Mouse (Mus musculus): ENCODE results near the gene CT030661.1.
A peak's percentile ranks its signal among the peaks of the same experiment; 100 is the strongest.
"Not testable (repeated sequence)": the region's sequence is repeated elsewhere in the genome, so short reads cannot be mapped to it uniquely, and the experiment has no call there.

Gene CT030661.1

DNA sequence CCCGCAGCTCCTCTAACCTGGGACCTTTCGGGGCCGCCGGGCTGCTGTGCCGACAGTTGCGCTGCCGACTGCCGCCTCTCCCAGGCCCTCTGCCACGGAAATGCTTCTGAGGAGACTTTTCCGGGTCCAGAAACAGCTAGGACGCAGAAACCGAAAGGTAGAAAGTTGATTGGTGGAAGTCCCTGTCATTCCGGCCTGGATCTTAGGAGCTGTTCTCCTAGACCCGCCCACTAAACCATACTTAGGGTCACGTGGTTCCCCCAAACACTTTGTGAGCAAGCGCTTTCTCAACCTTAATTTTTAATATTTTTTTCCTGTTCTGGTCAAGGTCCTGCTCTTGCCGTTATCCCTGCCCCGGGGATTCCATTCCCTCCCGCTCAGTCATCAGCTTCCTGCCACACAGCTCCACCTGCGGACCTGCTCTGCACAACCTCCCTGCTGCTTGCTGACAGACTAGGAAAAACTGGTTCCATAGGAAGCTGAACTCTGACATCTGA is at the start of gene CT030661.1:
CT030661.1 (minus strand) TSS at position 108 of the 497 bp plus-strand sequence.
- DNase-seq (ENCODE audit: low spot score): peak; percentile 98

DNA sequence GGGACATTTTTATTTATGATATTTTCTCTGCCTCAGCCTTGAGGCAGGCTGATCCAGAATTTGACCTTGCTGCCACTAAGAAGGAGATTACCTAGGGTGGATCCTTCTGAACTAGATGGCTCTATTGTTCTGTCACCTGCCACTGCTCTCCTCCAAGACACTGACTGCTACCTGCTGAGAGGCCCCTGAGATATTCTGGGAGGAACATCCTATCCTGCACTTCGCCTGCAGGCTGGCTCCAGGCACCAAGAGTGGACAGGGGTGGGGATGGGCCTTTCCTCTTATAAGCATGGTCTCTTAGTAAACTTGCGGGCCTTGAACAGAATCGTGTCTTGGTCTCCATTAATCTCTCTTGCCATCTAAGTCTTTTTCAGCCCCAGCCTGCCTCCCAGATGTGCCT is 49.3 kb upstream of the CT030661.1 start:
- DNase-seq (ENCODE audit: low spot score): no peak

DNA sequence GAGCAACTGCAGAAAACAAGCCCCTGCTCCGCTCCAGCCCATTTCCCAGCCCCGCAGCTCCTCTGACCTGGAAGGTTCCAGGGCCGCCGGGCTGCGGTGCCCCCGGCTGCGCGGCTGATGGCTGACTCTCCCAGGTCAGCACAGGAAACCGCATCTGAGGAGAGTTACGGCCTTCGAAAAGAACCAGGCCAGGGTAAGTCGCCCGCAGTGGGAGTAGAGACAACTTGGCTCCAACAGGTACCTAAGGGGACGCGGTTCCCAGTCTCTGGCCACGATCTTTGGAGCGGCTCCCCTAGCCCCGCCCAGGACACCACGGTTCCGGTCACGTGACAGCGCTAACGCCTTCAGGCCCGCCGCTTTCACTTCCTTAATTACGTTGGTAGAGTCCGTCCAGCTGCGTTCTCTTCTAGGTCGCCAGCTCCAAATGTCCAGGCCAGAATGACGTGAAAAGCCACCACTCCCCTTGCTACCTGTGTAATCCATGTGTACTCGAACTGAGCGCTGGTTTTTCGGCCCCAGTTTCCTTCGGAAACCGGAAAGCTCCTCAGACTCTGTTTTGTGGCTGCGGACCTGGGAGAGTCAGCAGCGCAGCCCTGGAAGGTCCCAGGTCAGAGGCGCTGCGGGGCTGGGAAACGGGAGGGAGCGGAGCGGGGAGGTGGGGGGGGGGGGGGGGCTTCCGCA is 46.6 kb upstream of the CT030661.1 start, which contains the start of the genes Zfp944 and Zfp758:
Zfp944 (minus strand) TSS at position 300 of the 681 bp plus-strand sequence.
Zfp758 (plus strand) TSS at position 353 of the 681 bp plus-strand sequence.
- peak; percentile 58 for DNase-seq (ENCODE audit: low spot score)

DNA sequence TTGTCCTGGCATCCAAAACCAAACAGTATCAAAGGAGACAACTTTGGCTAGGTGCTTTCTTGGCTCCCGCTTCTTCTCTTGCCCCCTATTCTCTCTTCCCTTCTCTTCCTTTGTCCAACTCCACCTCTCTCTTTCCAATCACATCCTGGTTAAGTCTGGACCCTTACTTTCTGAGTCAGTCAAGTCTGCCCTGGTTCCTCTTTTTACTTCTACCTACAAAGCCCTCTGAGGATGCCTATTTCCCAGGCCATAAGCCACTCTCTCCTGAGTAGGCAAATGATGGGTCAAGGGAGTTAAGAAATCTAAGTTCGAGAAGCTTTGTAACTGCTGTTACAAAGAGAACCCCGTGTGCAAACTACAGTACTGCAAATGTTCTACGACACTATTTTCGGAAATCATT is 45.9 kb upstream of the CT030661.1 start:
- no peak for DNase-seq (ENCODE audit: low spot score)

DNA sequence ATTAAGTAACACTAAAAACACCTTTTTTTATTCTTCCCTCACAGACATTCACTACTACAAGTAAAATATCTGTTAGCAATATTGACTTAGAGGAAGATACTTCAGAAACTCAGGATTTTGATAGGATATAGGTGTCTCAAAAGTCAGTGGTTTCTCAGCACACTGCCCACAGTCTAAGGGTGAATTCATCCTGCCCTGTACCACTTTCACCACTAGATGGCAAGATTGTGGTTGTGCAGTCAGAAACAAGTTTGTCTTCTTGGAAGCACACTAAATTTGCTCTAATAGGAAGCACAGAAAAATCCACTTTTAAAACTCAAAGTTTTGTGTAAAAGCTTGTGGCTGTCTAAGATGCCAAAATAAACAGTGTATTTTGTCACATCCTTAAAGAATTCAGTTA is 38.2 kb upstream of the CT030661.1 start:
- peak; percentile 64 for DNase-seq (ENCODE audit: low spot score)

- not testable (repeated sequence) for DNase-seq (ENCODE audit: low spot score)
Measured at GRCm38 (mm10) chr17:22315247-22315646, 610 bp upstream of the CT030661.1 start.

GRCm38 (mm10) chr17:22314219-22314618 is 418 bp downstream of the CT030661.1 start:
- DNase-seq (ENCODE audit: low spot score): not testable (repeated sequence)
